Mouse (Mus musculus) CD8-positive naive resting alpha-beta T cell, adult 2 months (primary cell): Measurements from ENCODE around the gene H2-M10.5.
"Not testable (repeated sequence)": the region's sequence is repeated elsewhere in the genome, so short reads cannot be mapped to it uniquely, and the experiment has no call there.

ENCODE experiments used
- DNase-seq, 2 experiments: peaks; one replicate each; pipeline ENCODE4 v3.0.0; 2022; ENCODE audit warnings: low read depth in 2 of 2, low spot score in 2 of 2

H2-M10.5 gene

GRCm38 (mm10) chr17:36772610-36773009 lies at the start of gene H2-M10.5:
Gene H2-M10.5 (plus strand): TSS chr17:36772910.
- not testable (repeated sequence) for DNase-seq

GRCm38 (mm10) chr17:36726046-36726445 lies 46.7 kb upstream of the H2-M10.5 start:
- DNase-seq, result no peak

- no peak for DNase-seq
Observed at GRCm38 (mm10) chr17:36763816-36764215, 8.9 kb upstream of the H2-M10.5 start.

DNA sequence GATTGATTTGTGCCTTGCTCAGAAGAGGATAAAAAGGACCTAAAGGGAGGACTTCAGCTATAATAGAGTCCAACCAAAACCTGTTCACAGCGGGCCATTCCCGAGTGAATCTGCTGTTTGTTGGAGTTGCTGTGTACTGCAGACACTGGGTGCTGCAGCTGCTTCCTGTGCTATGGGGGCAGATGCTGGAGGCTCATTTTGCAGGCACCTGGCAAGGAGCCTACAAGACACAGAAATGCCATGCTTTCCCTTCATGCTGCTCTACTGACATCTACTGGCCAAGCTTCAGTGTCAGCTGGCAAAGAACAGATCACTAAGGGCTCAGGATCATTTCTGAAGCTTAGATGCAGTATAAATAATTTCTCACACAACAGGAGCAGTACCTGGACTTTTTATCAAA lies 8.5 kb upstream of the H2-M10.5 start:
- not testable (repeated sequence) for DNase-seq

- not testable (repeated sequence) for DNase-seq
Observed at GRCm38 (mm10) chr17:36765403-36765802, 7.3 kb upstream of the H2-M10.5 start.

GRCm38 (mm10) chr17:36781533-36781932 lies 8.8 kb downstream of the H2-M10.5 start:
- DNase-seq, result no peak

- DNase-seq, result peak; percentile 5 to 34
Observed at GRCm38 (mm10) chr17:36786483-36786886, 13.8 kb downstream of the H2-M10.5 start.

GRCm38 (mm10) chr17:36788351-36788750 lies 15.6 kb downstream of the H2-M10.5 start:
- DNase-seq, result no peak

GRCm38 (mm10) chr17:36788801-36789200 lies 16.1 kb downstream of the H2-M10.5 start:
- DNase-seq, result peak; percentile 44 to 61

DNA sequence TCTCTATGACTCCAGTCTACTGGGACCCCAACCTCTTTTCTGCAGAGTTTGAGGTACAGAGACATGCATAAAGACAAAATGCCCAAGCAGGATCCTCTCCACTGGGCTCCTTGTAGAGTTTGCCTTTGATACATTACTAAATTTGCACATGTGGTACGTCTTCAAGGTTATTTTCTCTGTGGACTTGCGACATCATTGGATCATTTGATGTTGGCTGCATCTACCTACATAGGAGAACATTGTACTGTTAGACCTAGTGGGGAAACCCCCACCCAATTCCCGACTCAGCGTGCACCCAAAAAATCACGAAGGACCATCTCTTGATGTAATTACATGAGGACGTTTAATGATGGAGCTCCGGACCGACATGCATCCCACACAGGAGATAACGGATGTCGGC lies 26.8 kb downstream of the H2-M10.5 start:
- DNase-seq, result no peak

DNA sequence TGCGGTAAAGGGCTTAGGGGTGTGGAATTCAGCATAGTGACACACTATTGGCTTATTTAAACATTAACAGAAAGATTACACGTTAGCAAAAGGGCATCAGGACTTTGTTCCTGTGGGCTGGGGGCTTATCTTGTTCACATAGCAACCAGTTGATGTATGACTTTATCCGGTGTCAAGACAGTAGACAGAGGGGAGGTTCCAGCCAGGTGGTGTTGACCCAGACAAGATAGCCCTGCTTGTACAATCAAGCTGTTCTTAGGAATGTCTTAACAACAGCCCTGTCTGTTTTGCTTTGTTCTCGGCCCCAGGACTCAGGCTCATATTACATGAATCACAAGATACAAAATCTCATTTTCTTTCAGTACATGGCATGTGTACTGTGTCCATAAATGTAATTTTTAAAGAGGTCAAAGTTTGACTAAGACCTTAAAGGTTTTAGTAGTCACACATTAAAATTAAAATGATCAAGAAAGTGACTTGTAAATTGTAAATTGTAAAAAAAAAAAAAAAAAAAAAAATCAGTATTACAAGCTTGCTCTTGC lies 27.3 kb downstream of the H2-M10.5 start:
- not testable (repeated sequence) for DNase-seq

GRCm38 (mm10) chr17:36811871-36812270 lies 39.2 kb downstream of the H2-M10.5 start, which contains the start of gene H2-M10.6:
Gene H2-M10.6 (plus strand): TSS chr17:36812171.
- DNase-seq, result no peak

- peak; percentile 37 to 61 for DNase-seq
Observed at GRCm38 (mm10) chr17:36824005-36824404, 51.3 kb downstream of the H2-M10.5 start.

DNA sequence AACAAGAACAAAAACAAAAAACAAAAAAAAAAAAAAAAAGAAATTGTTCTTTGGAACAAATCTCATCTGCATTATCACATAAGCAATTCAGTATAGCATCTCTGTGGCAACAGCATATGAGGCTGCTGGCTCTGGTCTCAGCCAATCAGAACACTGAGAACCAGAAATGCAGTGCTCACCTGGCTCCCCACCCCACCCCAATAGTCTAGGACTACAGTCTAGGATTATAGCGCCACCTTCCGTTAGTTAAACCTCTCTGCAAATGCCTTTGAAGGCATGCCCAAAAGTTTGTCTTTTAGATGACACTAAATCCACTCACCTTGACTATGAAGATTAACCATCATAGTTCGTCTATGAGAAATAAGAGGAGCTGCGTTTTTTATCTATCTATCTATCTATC lies 52.8 kb downstream of the H2-M10.5 start:
- peak; percentile 15 to 44 for DNase-seq
